Mouse (Mus musculus) MEL (cell line): ENCODE measurements around the gene Trmt61a. TPM values are rescaled to one million over a fixed set of nuclear protein-coding genes. Genes with fewer than 3 reads are reported as not detected.

Source experiments
- DNase-seq: peaks from one replicate; pipeline ENCODE4 v3.0.0; 2011; ENCODE audit warnings: low read depth, low spot score
- H3K27ac ChIP-seq: 2 replicates; pipeline ENCODE4 v1.5.1; 2012; ENCODE audit warnings: low read depth, mild to moderate bottlenecking, control low read depth, low read length, moderate library complexity; ENCODE audit not compliant: control insufficient read depth
- H3K27me3 ChIP-seq, 2 experiments: fragments of 150-350 bp in 1 of 2; sonication (generic) in 1 of 2; 2 replicates each; pipeline ENCODE4 v1.6.1; 2012; ENCODE audit warnings: low read length in 2 of 2, mild to moderate bottlenecking in 2 of 2, improper control_type of control experiment in 1 of 2, moderate library complexity in 1 of 2; ENCODE audit not compliant: insufficient read depth in 2 of 2, control insufficient read depth in 1 of 2
- H3K36me3 ChIP-seq, 2 experiments: 2 replicates each; pipeline ENCODE4 v1.6.1; 2012 to 2014; ENCODE audit warnings: low read length in 2 of 2, improper control_type of control experiment in 1 of 2, inconsistent platforms in 1 of 2, mild to moderate bottlenecking in 1 of 2; ENCODE audit not compliant: insufficient read depth in 2 of 2, control insufficient read depth in 1 of 2
- H3K4me1 ChIP-seq, 2 experiments: fragments of 150-350 bp in 1 of 2; sonication (generic) in 1 of 2; 2 replicates each; pipeline ENCODE4 v1.6.1; 2012; ENCODE audit warnings: low read length in 2 of 2, improper control_type of control experiment in 1 of 2, mild to moderate bottlenecking in 1 of 2; ENCODE audit not compliant: insufficient read depth in 2 of 2, control insufficient read depth in 1 of 2
- H3K4me3 ChIP-seq, 2 experiments: fragments of 150-350 bp in 1 of 2; sonication (generic) in 1 of 2; 2 replicates each; pipeline ENCODE4 v1.5.1; 2012; ENCODE audit warnings: low read depth in 2 of 2, low read length in 2 of 2, mild to moderate bottlenecking in 2 of 2, moderate library complexity in 2 of 2, control low read depth in 1 of 2, improper control_type of control experiment in 1 of 2; ENCODE audit not compliant: control insufficient read depth in 1 of 2, insufficient read depth in 1 of 2
- H3K79me2 ChIP-seq: 2 replicates; pipeline ENCODE4 v1.6.1; 2012; ENCODE audit warnings: mild to moderate bottlenecking, low read length, moderate library complexity; ENCODE audit not compliant: control insufficient read depth, poor library complexity, insufficient read depth
- H3K9ac ChIP-seq: 2 replicates; pipeline ENCODE4 v1.6.1; 2012; ENCODE audit warnings: low read depth, mild to moderate bottlenecking, control low read depth, low read length, moderate library complexity; ENCODE audit not compliant: control insufficient read depth, poor library complexity, severe bottlenecking
- H3K9me3 ChIP-seq: fragments of 150-350 bp; sonication (generic); replicated peaks from 2 replicates; pipeline ENCODE4 v1.6.1; 2012; ENCODE audit warnings: mild to moderate bottlenecking, low read length, improper control_type of control experiment, moderate library complexity; ENCODE audit not compliant: insufficient read depth
- BHLHE40 ChIP-seq: IDR thresholded peaks from 2 replicates; pipeline ENCODE4 v1.6.1; 2012; ENCODE audit warnings: low read depth, mild to moderate bottlenecking, inconsistent platforms, low read length, improper control_type of control experiment, borderline replicate concordance
- CHD2 ChIP-seq: IDR thresholded peaks from 2 replicates; pipeline ENCODE4 v1.6.1; 2011; ENCODE audit warnings: low read length, improper control_type of control experiment
- CTCF ChIP-seq, 3 experiments: IDR thresholded peaks in 2 of 3; conservative IDR thresholded peaks in 1 of 3; 2 replicates each; pipeline ENCODE4 v1.5.1; 2011 to 2012; ENCODE audit warnings: low read length in 3 of 3, low read depth in 2 of 3, mild to moderate bottlenecking in 2 of 3, improper control_type of control experiment in 1 of 3, inconsistent platforms in 1 of 3, mixed read lengths in 1 of 3, moderate library complexity in 1 of 3; ENCODE audit not compliant: control insufficient read depth in 1 of 3, insufficient read depth in 1 of 3, poor library complexity in 1 of 3, severe bottlenecking in 1 of 3
- ELF1 ChIP-seq: IDR thresholded peaks from 2 replicates; pipeline ENCODE4 v1.6.1; 2014; ENCODE audit warnings: low read depth, mild to moderate bottlenecking, inconsistent platforms, low read length, improper control_type of control experiment, moderate library complexity
- EP300 ChIP-seq, 2 experiments: IDR thresholded peaks; 2 replicates each; pipeline ENCODE4 v1.6.1; 2011; ENCODE audit warnings: improper control_type of control experiment in 2 of 2, low read length in 2 of 2, low read depth in 1 of 2, mild to moderate bottlenecking in 1 of 2
- ETS1 ChIP-seq: IDR thresholded peaks from 2 replicates; pipeline ENCODE4 v1.6.1; 2012; ENCODE audit warnings: low read depth, mild to moderate bottlenecking, inconsistent platforms, low read length, improper control_type of control experiment, moderate library complexity
- GATA1 ChIP-seq: IDR thresholded peaks from 2 replicates; pipeline ENCODE4 v1.6.1; 2011; ENCODE audit warnings: low read depth, low read length, improper control_type of control experiment
- HCFC1 ChIP-seq: IDR thresholded peaks from 2 replicates; pipeline ENCODE4 v1.6.1; 2012; ENCODE audit warnings: low read depth, mild to moderate bottlenecking, inconsistent platforms, low read length, improper control_type of control experiment, moderate library complexity
- KAT2A ChIP-seq: conservative IDR thresholded peaks from 2 replicates; pipeline ENCODE4 v1.6.1; 2012; ENCODE audit warnings: low read depth, low read length, improper control_type of control experiment, inconsistent platforms
- MAFK ChIP-seq: IDR thresholded peaks from 2 replicates; pipeline ENCODE4 v1.6.1; 2011; ENCODE audit warnings: low read depth, mild to moderate bottlenecking, low read length, improper control_type of control experiment, borderline replicate concordance
- MAX ChIP-seq: IDR thresholded peaks from 2 replicates; pipeline ENCODE4 v1.6.1; 2011; ENCODE audit warnings: low read length, improper control_type of control experiment
- MEF2A ChIP-seq: IDR thresholded peaks from 2 replicates; pipeline ENCODE4 v1.6.1; 2014; ENCODE audit warnings: low read depth, mild to moderate bottlenecking, inconsistent platforms, low read length, improper control_type of control experiment; ENCODE audit not compliant: poor library complexity, insufficient replicate concordance, severe bottlenecking; ENCODE audit errors: extremely low read depth
- MXI1 ChIP-seq: IDR thresholded peaks from 2 replicates; pipeline ENCODE4 v1.6.1; 2011; ENCODE audit warnings: mild to moderate bottlenecking, low read depth, low read length, improper control_type of control experiment
- MYB ChIP-seq: IDR thresholded peaks from 2 replicates; pipeline ENCODE4 v1.6.1; 2011; ENCODE audit warnings: mild to moderate bottlenecking, low read depth, low read length, improper control_type of control experiment
- MYC ChIP-seq: IDR thresholded peaks from 2 replicates; pipeline ENCODE4 v1.6.1; 2011; ENCODE audit warnings: low read depth, mild to moderate bottlenecking, low read length, improper control_type of control experiment, moderate library complexity
- POLR2A ChIP-seq, 2 experiments: IDR thresholded peaks; 2 replicates each; pipeline ENCODE4 v1.6.1; 2011 to 2012; ENCODE audit warnings: low read length in 2 of 2, mild to moderate bottlenecking in 2 of 2, control low read depth in 1 of 2, improper control_type of control experiment in 1 of 2, low read depth in 1 of 2, moderate library complexity in 1 of 2; ENCODE audit not compliant: control insufficient read depth in 1 of 2, insufficient read depth in 1 of 2, poor library complexity in 1 of 2
- POLR2AphosphoS5 ChIP-seq: IDR thresholded peaks from 2 replicates; pipeline ENCODE4 v1.6.1; 2012; ENCODE audit warnings: low read depth, borderline replicate concordance, mild to moderate bottlenecking, inconsistent platforms, low read length, moderate library complexity, mixed read lengths
- RCOR1 ChIP-seq: IDR thresholded peaks from 2 replicates; pipeline ENCODE4 v1.6.1; 2012; ENCODE audit warnings: low read depth, mild to moderate bottlenecking, inconsistent platforms, low read length, improper control_type of control experiment
- SIN3A ChIP-seq: IDR thresholded peaks from 2 replicates; pipeline ENCODE4 v1.6.1; 2012; ENCODE audit warnings: low read length, improper control_type of control experiment, inconsistent platforms
- TBP ChIP-seq: IDR thresholded peaks from 2 replicates; pipeline ENCODE4 v1.8.0; 2011; ENCODE audit warnings: low read depth, low read length, improper control_type of control experiment
- UBTF ChIP-seq: IDR thresholded peaks from 2 replicates; pipeline ENCODE4 v1.6.1; 2012; ENCODE audit warnings: low read depth, mild to moderate bottlenecking, inconsistent platforms, low read length, improper control_type of control experiment, moderate library complexity, borderline replicate concordance; ENCODE audit not compliant: insufficient read depth
- USF2 ChIP-seq, 2 experiments: IDR thresholded peaks; 2 replicates each; pipeline ENCODE4 v1.6.1; 2011 to 2012; ENCODE audit warnings: improper control_type of control experiment in 2 of 2, low read length in 2 of 2, borderline replicate concordance in 1 of 2, inconsistent platforms in 1 of 2, low read depth in 1 of 2, mild to moderate bottlenecking in 1 of 2; ENCODE audit not compliant: insufficient read depth in 1 of 2
- ZMIZ1 ChIP-seq: IDR thresholded peaks from 2 replicates; pipeline ENCODE4 v1.6.1; 2012; ENCODE audit warnings: low read depth, mild to moderate bottlenecking, inconsistent platforms, low read length, improper control_type of control experiment, moderate library complexity
- ZNF384 ChIP-seq: IDR thresholded peaks from 2 replicates; pipeline ENCODE4 v1.6.1; 2012; ENCODE audit warnings: low read depth, mild to moderate bottlenecking, inconsistent platforms, low read length, improper control_type of control experiment
- polyA plus RNA-seq, 2 experiments: library from polyadenylated mRNA; stranded (reverse) in 1 of 2; unstranded in 1 of 2; fragments of >175 nt in 1 of 2; fragments of >200 nt in 1 of 2; gene quantifications; 2 replicates each; pipeline versions ENCODE4 v1.2.1 to v1.2.4; 2012; ENCODE audit warnings: low replicate concordance in 2 of 2, low read depth in 1 of 2; ENCODE audit not compliant: insufficient read length in 2 of 2, insufficient read depth in 1 of 2, missing spikeins in 1 of 2
- total RNA-seq: library from RNA; depleted of rRNA; stranded (reverse); fragments of 300-350 nt; gene quantifications from 2 replicates; pipeline ENCODE4 v1.2.3, GENCODE M21; 2012

The Trmt61a gene
- total and polyA plus RNA-seq, 3 experiments: 41.4 to 77.5 TPM; not detected in 1

DNA sequence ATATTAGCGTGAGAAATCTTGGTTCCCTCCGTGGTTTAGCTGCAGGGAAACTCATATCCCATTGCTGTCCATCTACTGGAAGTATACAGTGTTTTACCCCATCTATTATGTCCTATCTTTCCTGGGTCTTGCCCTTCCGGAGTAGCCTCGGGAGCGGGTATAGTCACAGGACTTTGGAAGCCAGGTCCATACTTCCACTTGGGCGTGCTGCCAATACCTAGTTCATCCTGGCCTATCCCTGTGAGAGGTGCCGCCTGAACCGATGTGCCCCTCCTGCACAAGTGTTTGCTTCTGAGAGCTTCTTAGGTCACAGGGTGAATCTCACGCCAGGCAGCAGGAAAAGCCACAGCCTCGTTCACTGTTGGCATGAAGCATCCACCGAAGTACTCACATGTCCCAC is 11.5 kb downstream of the Trmt61a start:
- no peaks in the 10 kb centered on the region for H3K4me1 ChIP-seq
- H3K36me3 ChIP-seq: no peaks in the 10 kb centered on the region
- H3K9ac ChIP-seq: no peak overlapping the region
- no peak for DNase-seq
- H3K9me3 ChIP-seq: no peaks in the 10 kb centered on the region
- H3K4me3 ChIP-seq: no peak overlapping the region
- TF ChIP-seq ZMIZ1: no peak
- TF ChIP-seq SIN3A: no peak
- no peak for TF ChIP-seq USF2 (IDR thresholded peaks at IDR 0.05; ENCODE audit: borderline replicate concordance in 1 of 2, insufficient read depth in 1 of 2, low read depth in 1 of 2, low read length in 2 of 2)
- no peak for TF ChIP-seq MXI1
- TF ChIP-seq ETS1: no peak
- TF ChIP-seq UBTF: no peak
- TF ChIP-seq CHD2: no peak
- no peak for TF ChIP-seq ELF1
- TF ChIP-seq ZNF384: no peak
- H3K27ac ChIP-seq: no peak overlapping the region
- no peaks in the 10 kb centered on the region for H3K79me2 ChIP-seq
- H3K27me3 ChIP-seq: no peaks in the 10 kb centered on the region

DNA sequence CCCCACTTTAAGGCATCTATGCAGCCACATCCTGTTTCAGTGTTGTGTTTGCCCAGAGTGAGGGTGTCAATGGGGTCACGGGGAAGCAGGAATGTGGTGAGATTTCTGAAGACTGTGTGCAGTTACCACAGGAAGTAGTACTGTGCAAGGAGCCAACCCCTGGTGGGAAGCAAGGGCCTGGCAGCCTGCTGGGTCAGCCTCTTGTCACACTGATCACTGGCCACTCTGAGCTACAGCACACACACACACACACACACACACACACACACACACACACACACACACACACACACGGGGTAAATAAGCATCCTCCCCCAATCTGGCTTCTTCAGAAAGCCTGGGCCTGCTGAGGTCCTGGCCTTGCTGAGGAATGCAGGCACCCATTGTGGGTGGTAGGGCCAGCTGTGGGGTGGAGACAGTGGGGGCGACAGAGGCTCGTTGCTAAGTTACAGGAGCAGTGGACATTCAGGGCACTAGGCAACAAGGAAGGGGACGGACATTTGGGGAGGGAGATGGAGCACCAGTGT is 13.5 kb downstream of the Trmt61a start:
- Histone ChIP-seq H3K79me2 (no peaks in the 10 kb centered on the region), H3K27me3 (no peaks in the 10 kb centered on the region), H3K36me3 (no peaks in the 10 kb centered on the region), H3K9ac (no peak overlapping the region), H3K27ac (no peak overlapping the region), H3K9me3 (no peaks in the 10 kb centered on the region), H3K4me3 (no peak overlapping the region), H3K4me1 (no peaks in the 10 kb centered on the region)
- no peak for DNase-seq
- no peak for TF ChIP-seq MEF2A

DNA sequence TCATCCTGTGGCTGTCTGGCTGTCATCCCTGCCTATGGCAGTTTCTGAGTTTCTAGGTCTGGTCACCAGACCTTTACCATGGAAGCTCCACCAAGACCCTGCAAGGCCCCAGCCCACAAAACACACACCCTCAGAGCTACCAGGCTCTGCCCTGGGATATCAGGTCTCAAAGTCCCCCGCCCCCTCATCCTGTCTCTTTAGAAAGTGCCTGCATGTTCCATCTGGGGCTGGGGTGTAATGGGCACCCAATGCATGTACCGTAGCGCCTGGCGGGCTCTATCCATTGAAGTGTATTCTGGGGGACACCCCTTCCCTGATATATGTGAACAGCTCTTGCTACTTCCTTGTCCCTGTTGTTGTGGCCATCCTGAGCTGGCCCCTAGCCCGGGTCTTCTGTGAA is 15.0 kb downstream of the Trmt61a start:
- no peak overlapping the region for H3K27ac ChIP-seq
- no peak for TF ChIP-seq MYC
- no peak for TF ChIP-seq POLR2AphosphoS5
- TF ChIP-seq RCOR1: no peak
- no peak for TF ChIP-seq CTCF (IDR thresholded peaks at IDR 0.05 in 2 of 3, conservative IDR thresholded peaks at IDR 0.05 in 1 of 3; ENCODE audit: control insufficient read depth in 1 of 3, insufficient read depth in 1 of 3, low read depth in 2 of 3, low read length in 3 of 3, poor library complexity in 1 of 3, severe bottlenecking in 1 of 3)
- TF ChIP-seq KAT2A: no peak
- no peak for TF ChIP-seq UBTF
- TF ChIP-seq BHLHE40: no peak
- no peak for TF ChIP-seq GATA1
- TF ChIP-seq POLR2A (IDR thresholded peaks at IDR 0.05; ENCODE audit: control insufficient read depth in 1 of 2, insufficient read depth in 1 of 2, low read depth in 1 of 2, low read length in 2 of 2, poor library complexity in 1 of 2): no peak
- TF ChIP-seq EP300 (IDR thresholded peaks at IDR 0.05; ENCODE audit: low read depth in 1 of 2, low read length in 2 of 2): no peak
- TF ChIP-seq TBP: no peak
- no peak for TF ChIP-seq MAFK
- no peak for TF ChIP-seq USF2 (IDR thresholded peaks at IDR 0.05; ENCODE audit: borderline replicate concordance in 1 of 2, insufficient read depth in 1 of 2, low read depth in 1 of 2, low read length in 2 of 2)
- TF ChIP-seq MYB: no peak
- no peak for TF ChIP-seq HCFC1
- TF ChIP-seq MAX: no peak
- no peak for TF ChIP-seq CHD2
- TF ChIP-seq, all 39 proteins: peak for 0
- Histone ChIP-seq H3K4me1 (no peaks in the 10 kb centered on the region), H3K36me3 (no peaks in the 10 kb centered on the region), H3K4me3 (no peak overlapping the region), H3K27me3 (no peaks in the 10 kb centered on the region), H3K9ac (no peak overlapping the region), H3K79me2 (no peaks in the 10 kb centered on the region), H3K9me3 (no peaks in the 10 kb centered on the region)
- DNase-seq: no peak
